Mouse (Mus musculus): ENCODE results near the gene Oit1.

- TF ChIP-seq POLR2A (IDR thresholded peaks at IDR 0.05; ENCODE audit: low read depth, low read length) = no peak
- no peak for TF ChIP-seq CTCF (IDR thresholded peaks at IDR 0.05; ENCODE audit: borderline replicate concordance, insufficient read depth, low read length)
Observed at GRCm38 (mm10) chr14:8308650-8309049, 69.9 kb downstream of the Oit1 start.

Data from embryonic fibroblast, embryonic 13.5 days (primary cell).